8 mouse cellular contexts compared by ENCODE assay signal in the genomic region with DNA sequence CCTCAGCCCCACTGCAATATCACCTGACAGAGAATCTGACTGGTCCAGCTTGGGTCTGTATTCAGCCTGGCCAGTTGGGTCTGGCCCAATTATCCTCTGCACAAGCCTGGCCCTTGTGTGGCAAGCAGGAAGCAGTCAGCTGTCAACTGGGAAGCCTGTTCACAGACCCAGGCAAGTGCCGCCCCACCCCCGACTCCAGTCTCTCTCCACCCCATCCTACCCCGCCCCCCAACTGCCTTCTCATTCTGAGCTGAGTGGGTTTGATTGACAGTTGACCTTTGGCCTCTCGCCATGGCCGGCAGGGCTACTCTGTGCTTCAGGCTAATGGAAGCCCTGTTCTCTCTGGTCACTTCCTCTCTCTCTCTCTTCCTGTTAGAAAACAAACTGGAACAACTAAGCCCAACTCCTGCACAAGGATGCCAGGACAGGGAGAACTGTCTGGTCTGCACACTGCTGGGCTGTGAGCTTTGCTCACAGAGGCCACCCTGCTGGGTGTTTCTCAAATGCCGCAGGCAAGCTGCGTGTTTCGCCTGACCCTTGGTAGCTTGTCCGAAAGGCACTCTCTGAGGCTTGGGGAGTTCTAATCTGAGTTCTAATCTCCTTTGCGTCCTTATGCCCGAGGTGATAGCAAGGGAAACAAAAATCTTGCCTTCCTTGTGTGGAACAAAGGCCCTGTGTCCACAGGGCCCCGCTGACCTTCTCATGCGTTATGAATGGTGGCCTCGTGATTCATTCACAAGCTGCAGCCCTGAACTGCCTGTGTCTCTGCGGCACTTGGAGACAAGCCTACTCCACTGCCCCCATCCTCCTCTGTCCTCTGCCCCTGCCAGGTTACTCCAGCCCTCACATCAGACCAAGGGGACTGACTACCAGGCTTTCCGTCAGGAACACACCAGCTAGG. TPM values are rescaled to one million over a fixed set of nuclear protein-coding genes. Genes with fewer than 3 reads are reported as not detected.
A peak's percentile ranks its signal among the peaks of the same experiment; 100 is the strongest.
DNase-seq lines count a peak whose midpoint lies in the region; ATAC-seq lines count a peak whose summit lies in the region.

No protein-coding gene starts in this region.

- 9% methylated on average over 16 of the region's 16 CpGs for WGBS in embryonic facial prominence, embryonic 10.5 days
- WGBS in hindbrain, embryonic 16.5 days: 10% methylated on average over 16 of the region's 16 CpGs
- 39% methylated on average over 16 of the region's 16 CpGs for WGBS in liver, embryonic 13.5 days (ENCODE audit: insufficient replicate concordance)

- H3K4me3 ChIP-seq in embryonic facial prominence, embryonic 10.5 days: peak overlapping the region; percentile 0; the same call in 1 of the 2 replicates
- no peak overlapping the region for H3K4me3 ChIP-seq in hindbrain, embryonic 16.5 days (ENCODE audit: low read length)
- no peak overlapping the region for H3K4me3 ChIP-seq in liver, embryonic 13.5 days (replicated peaks)

- no peak overlapping the region for H3K4me2 ChIP-seq in hindbrain, embryonic 16.5 days (ENCODE audit: low read length)
- no peak overlapping the region for H3K4me2 ChIP-seq in liver, embryonic 13.5 days

- H3K9me3 ChIP-seq in embryonic facial prominence, embryonic 10.5 days: no peaks in the 10 kb centered on the region
- H3K9me3 ChIP-seq in hindbrain, embryonic 16.5 days (ENCODE audit: control insufficient read depth, low read length): no peaks in the 10 kb centered on the region
- no peaks in the 10 kb centered on the region for H3K9me3 ChIP-seq in liver, embryonic 13.5 days (replicated peaks)

- peaks cover 84% of the 10 kb centered on the region for H3K4me1 ChIP-seq in embryonic facial prominence, embryonic 10.5 days
- peaks cover 15% of the 10 kb centered on the region; the same call in 1 of the 2 replicates for H3K4me1 ChIP-seq in hindbrain, embryonic 16.5 days (ENCODE audit: control insufficient read depth, insufficient read depth, low read depth, low read length)
- H3K4me1 ChIP-seq in liver, embryonic 13.5 days (replicated peaks): peaks cover 36% of the 10 kb centered on the region

- no peaks in the 10 kb centered on the region for H3K36me3 ChIP-seq in embryonic facial prominence, embryonic 10.5 days (replicated peaks)
- no peaks in the 10 kb centered on the region for H3K36me3 ChIP-seq in hindbrain, embryonic 16.5 days (ENCODE audit: control insufficient read depth, insufficient read depth, low read length)
- H3K36me3 ChIP-seq in liver, embryonic 13.5 days: no peaks in the 10 kb centered on the region

- no peak overlapping the region for H3K9ac ChIP-seq in hindbrain, embryonic 16.5 days (ENCODE audit: low read depth, low read length)
- no peak overlapping the region for H3K9ac ChIP-seq in liver, embryonic 13.5 days

- peak; percentile 52 for DNase-seq in layer of hippocampus, adult 9-11 months
- no peak for DNase-seq in layer of hippocampus, postnatal 36 days
- DNase-seq in embryonic facial prominence, embryonic 10.5 days (ENCODE audit: low spot score): peak; percentile 91
- no peak for DNase-seq in liver, embryonic 13.5 days
- peak; percentile 87 for DNase-seq in neural tube, embryonic 10.5 days (ENCODE audit: extremely low spot score, low spot score)
- no peak for DNase-seq in urinary bladder, adult 2 months (ENCODE audit: low spot score)

- peak overlapping the region; percentile 87 for H3K27ac ChIP-seq in embryonic facial prominence, embryonic 10.5 days (replicated peaks)
- H3K27ac ChIP-seq in hindbrain, embryonic 16.5 days (ENCODE audit: low read depth, low read length): peak overlapping the region; percentile 21; the same call in 1 of the 2 replicates
- peak overlapping the region; percentile 65 for H3K27ac ChIP-seq in liver, embryonic 13.5 days

- no peaks in the 10 kb centered on the region for H3K27me3 ChIP-seq in embryonic facial prominence, embryonic 10.5 days (replicated peaks; ENCODE audit: low read depth, poor library complexity, severe bottlenecking)
- H3K27me3 ChIP-seq in hindbrain, embryonic 16.5 days (replicated peaks; ENCODE audit: control insufficient read depth, insufficient read depth, low read length): no peaks in the 10 kb centered on the region
- no peaks in the 10 kb centered on the region for H3K27me3 ChIP-seq in liver, embryonic 13.5 days

- peak; percentile 79 for ATAC-seq in hindbrain, embryonic 16.5 days
- ATAC-seq in liver, embryonic 13.5 days (ENCODE audit: low read depth): peak; percentile 66
- ATAC-seq in activated CD4-positive, CD25-positive, alpha-beta regulatory T cell, adult 4 months: no peak

RNA-seq across cellular contexts. Expression of gene Tldc1, which starts 13.8 kb away (rescaled TPM):
- 10 to 100 TPM; 15.7 to 18.7 TPM for total RNA-seq in layer of hippocampus, postnatal 36 days (2021)
- 12.8 and 14.5 TPM in 2 replicates for polyA plus RNA-seq in embryonic facial prominence, embryonic 10.5 days (2016; fragmentation: Nextera tagmentation; extraction: Ambion mirVana)
- 11.4 and 13.4 TPM in 2 replicates for polyA plus RNA-seq in hindbrain, embryonic 16.5 days (2015; fragmentation: Nextera tagmentation; extraction: Ambion mirVana)
- polyA plus RNA-seq in liver, embryonic 13.5 days (2015; fragmentation: Nextera tagmentation; extraction: Ambion mirVana): 4.3 and 4.5 TPM in 2 replicates
- 10 to 100 TPM in 1 of 2 experiments, 1 to 10 TPM in 1; 8.8 to 11.1 TPM for polyA plus RNA-seq in activated CD4-positive, CD25-positive, alpha-beta regulatory T cell, adult 4 months (2017; shearing (Covaris generic))
- 16.0 and 16.4 TPM in 2 replicates for polyA plus RNA-seq in urinary bladder, adult 2 months (2012; rRNA removed)

RNA-seq across cellular contexts. Expression of gene Cotl1, which starts 48.3 kb away (rescaled TPM):
- 100 to 1,000 TPM; 129 to 137 TPM for total RNA-seq in layer of hippocampus, postnatal 36 days (2021)
- 137 and 149 TPM in 2 replicates for polyA plus RNA-seq in embryonic facial prominence, embryonic 10.5 days (2016; fragmentation: Nextera tagmentation; extraction: Ambion mirVana)
- 112 and 127 TPM in 2 replicates for polyA plus RNA-seq in hindbrain, embryonic 16.5 days (2015; fragmentation: Nextera tagmentation; extraction: Ambion mirVana)
- 28.7 and 32.8 TPM in 2 replicates for polyA plus RNA-seq in liver, embryonic 13.5 days (2015; fragmentation: Nextera tagmentation; extraction: Ambion mirVana)
- polyA plus RNA-seq in activated CD4-positive, CD25-positive, alpha-beta regulatory T cell, adult 4 months (2017; shearing (Covaris generic)): 100 to 1,000 TPM; 219 to 262 TPM
- polyA plus RNA-seq in urinary bladder, adult 2 months (2012; rRNA removed): 88.9 and 123 TPM in 2 replicates

Comparison
In these comparisons a context has a peak if more than half of its experiments do, and no peak if none do; other contexts are left out.
1. DNase-seq: peak in layer of hippocampus, adult 9-11 months (single experiment), embryonic facial prominence, embryonic 10.5 days (single experiment) and neural tube, embryonic 10.5 days (single experiment); none in layer of hippocampus, postnatal 36 days (0 of 2), liver, embryonic 13.5 days (single experiment) and urinary bladder, adult 2 months (single experiment).
2. H3K27ac ChIP-seq: peak in every context shown above with its lines; median percentile 87 in embryonic facial prominence, embryonic 10.5 days; 65 in liver, embryonic 13.5 days; 21 in hindbrain, embryonic 16.5 days.